Mouse (Mus musculus) R1 (cell line): ENCODE results near the gene Fam19a5.

Source experiments
- DNase-seq: peaks from one replicate; pipeline ENCODE4 v3.0.0-alpha.2; 2018; ENCODE audit warnings: low read depth, low spot score

Gene Fam19a5

GRCm38 (mm10) chr15:87596731-87597130 is 52.6 kb downstream of the Fam19a5 start:
- DNase-seq, result no peak

GRCm38 (mm10) chr15:87597149-87597548 is 53.0 kb downstream of the Fam19a5 start:
- DNase-seq, result no peak

GRCm38 (mm10) chr15:87597766-87598165 is 53.7 kb downstream of the Fam19a5 start:
- DNase-seq, result no peak

GRCm38 (mm10) chr15:87598636-87599035 is 54.5 kb downstream of the Fam19a5 start:
- no peak for DNase-seq

- no peak for DNase-seq
Measured at GRCm38 (mm10) chr15:87603316-87603715, 59.2 kb downstream of the Fam19a5 start.

- DNase-seq, result no peak
Measured at GRCm38 (mm10) chr15:87605504-87606280, 61.6 kb downstream of the Fam19a5 start.

- no peak for DNase-seq
Measured at GRCm38 (mm10) chr15:87606702-87607101, 62.6 kb downstream of the Fam19a5 start.

- DNase-seq, result no peak
Measured at GRCm38 (mm10) chr15:87609236-87609635, 65.1 kb downstream of the Fam19a5 start.

GRCm38 (mm10) chr15:87623966-87624609 is 80.0 kb downstream of the Fam19a5 start:
- peak; percentile 88 for DNase-seq

- peak; percentile 18 for DNase-seq
Measured at GRCm38 (mm10) chr15:87624610-87625091, 80.6 kb downstream of the Fam19a5 start.

- DNase-seq, result peak; percentile 79
Measured at GRCm38 (mm10) chr15:87625236-87626023, 81.3 kb downstream of the Fam19a5 start.

GRCm38 (mm10) chr15:87635272-87635671 is 91.2 kb downstream of the Fam19a5 start:
- DNase-seq, result no peak

GRCm38 (mm10) chr15:87636407-87636806 is 92.3 kb downstream of the Fam19a5 start:
- no peak for DNase-seq

- DNase-seq, result no peak
Measured at GRCm38 (mm10) chr15:87637234-87637633, 93.1 kb downstream of the Fam19a5 start.

GRCm38 (mm10) chr15:87638270-87638669 is 94.2 kb downstream of the Fam19a5 start:
- no peak for DNase-seq

GRCm38 (mm10) chr15:87646313-87647061 is 102.4 kb downstream of the Fam19a5 start:
- no peak for DNase-seq

- DNase-seq, result peak; percentile 39
Measured at GRCm38 (mm10) chr15:87649651-87650050, 105.6 kb downstream of the Fam19a5 start.

- no peak for DNase-seq
Measured at GRCm38 (mm10) chr15:87654551-87654950, 110.5 kb downstream of the Fam19a5 start.

GRCm38 (mm10) chr15:87656496-87657155 is 112.5 kb downstream of the Fam19a5 start:
- DNase-seq, result no peak

- no peak for DNase-seq
Measured at GRCm38 (mm10) chr15:87659729-87660128, 115.6 kb downstream of the Fam19a5 start.

- DNase-seq, result no peak
Measured at GRCm38 (mm10) chr15:87661954-87662353, 117.9 kb downstream of the Fam19a5 start.
